Mouse (Mus musculus) thymus, adult 2 months (tissue): ENCODE data around the gene Lars2.

Source experiments
- CTCF ChIP-seq: fragments of 200-500 bp; IDR thresholded peaks from 2 replicates; pipeline ENCODE4 v1.5.1; 2012; ENCODE audit warnings: mild to moderate bottlenecking, control low read depth, low read length, moderate library complexity, borderline replicate concordance; ENCODE audit not compliant: control insufficient read depth, poor library complexity, insufficient read depth; ENCODE audit errors: extremely low read depth
- POLR2A ChIP-seq: fragments of 200-500 bp; IDR thresholded peaks from 2 replicates; pipeline ENCODE4 v1.6.1; 2012; ENCODE audit warnings: mild to moderate bottlenecking, low read length, control low read depth, moderate library complexity; ENCODE audit not compliant: control insufficient read depth, poor library complexity, insufficient read depth; ENCODE audit errors: extremely low read depth

DNA sequence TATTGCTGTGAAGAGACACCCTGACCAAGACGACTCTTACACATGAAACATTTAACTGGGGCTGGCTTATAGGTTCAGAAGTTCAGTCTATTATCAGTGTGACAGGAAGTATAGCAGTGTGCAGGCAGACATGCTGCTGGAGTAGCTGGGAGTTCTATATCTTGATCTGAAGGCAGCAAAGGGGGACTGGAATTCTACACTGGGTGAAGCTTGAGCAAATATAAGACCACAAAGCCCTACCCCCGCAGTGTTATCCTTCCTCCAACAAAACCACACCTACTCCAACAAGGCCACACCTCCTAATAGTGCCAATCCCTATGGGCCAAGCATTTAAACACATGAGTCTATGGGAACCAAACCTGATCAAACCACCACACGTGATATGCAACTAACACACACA lies 85.0 kb downstream of the Lars2 start:
- TF ChIP-seq POLR2A: no peak
- no peak for TF ChIP-seq CTCF
